Mouse (Mus musculus) urinary bladder, postnatal 36 days (tissue): Measurements from ENCODE around the gene Opn1sw.
"Not testable (repeated sequence)": the region's sequence is repeated elsewhere in the genome, so short reads cannot be mapped to it uniquely, and the experiment has no call there.

Experiments
- DNase-seq, 2 experiments: peaks; one replicate each; pipeline ENCODE4 v3.0.0; 2022; ENCODE audit warnings: low spot score in 2 of 2, mixed read lengths in 1 of 2

Gene Opn1sw

GRCm38 (mm10) chr6:29396714-29397540 is 8.7 kb upstream of the Opn1sw start:
- no peak for DNase-seq

DNA sequence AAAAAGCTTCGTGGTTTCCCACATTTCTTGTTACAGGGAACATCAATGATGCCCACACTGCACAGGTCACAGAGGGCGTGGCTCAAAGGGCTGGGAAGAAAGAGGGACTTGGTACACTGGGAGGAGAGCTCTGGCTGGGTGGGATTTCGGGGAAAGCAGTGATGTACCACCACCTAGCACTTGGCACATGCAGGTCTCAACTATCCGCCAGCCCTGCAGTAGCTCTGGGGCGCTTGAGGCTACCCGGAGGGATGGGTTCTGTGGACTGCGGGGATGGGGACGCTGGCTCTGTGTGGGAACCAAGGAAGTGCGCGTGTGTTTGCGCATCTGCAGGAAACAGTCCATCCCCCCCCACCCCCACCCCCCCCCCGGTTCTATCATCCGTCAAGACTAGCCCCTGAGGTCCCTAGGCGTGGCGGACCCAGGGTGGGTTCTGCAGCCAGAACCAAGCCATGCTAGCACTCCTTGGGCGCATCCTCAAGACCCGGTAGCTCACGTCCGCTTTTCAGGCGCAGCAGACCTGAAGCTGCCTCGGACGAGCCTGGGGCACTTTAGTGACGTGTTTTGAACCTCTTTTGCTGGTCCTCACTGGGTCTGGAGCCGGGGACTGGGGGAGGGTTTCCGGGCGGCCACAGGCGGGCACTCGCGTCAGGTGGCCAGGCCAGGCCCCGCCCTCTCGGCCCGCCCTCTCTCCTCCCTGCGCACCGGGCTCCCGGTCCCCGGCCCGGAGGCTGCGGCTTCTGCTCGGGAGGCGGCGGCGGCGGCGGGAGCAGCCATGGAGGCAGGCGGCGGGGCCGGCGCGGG is 7.8 kb upstream of the Opn1sw start, which contains the start of gene Ccdc136:
TSS of gene Ccdc136 (plus strand) at position 400 of the 804 bp plus-strand sequence.
- peak; percentile 71 to 75 for DNase-seq

GRCm38 (mm10) chr6:29394286-29394685 is 6.0 kb upstream of the Opn1sw start:
- no peak for DNase-seq

- no peak for DNase-seq
These were observed 3.5 kb upstream of the Opn1sw start for GRCm38 (mm10) chr6:29391802-29392201.

GRCm38 (mm10) chr6:29391241-29391640 is 3.0 kb upstream of the Opn1sw start:
- not testable (repeated sequence) for DNase-seq

DNA sequence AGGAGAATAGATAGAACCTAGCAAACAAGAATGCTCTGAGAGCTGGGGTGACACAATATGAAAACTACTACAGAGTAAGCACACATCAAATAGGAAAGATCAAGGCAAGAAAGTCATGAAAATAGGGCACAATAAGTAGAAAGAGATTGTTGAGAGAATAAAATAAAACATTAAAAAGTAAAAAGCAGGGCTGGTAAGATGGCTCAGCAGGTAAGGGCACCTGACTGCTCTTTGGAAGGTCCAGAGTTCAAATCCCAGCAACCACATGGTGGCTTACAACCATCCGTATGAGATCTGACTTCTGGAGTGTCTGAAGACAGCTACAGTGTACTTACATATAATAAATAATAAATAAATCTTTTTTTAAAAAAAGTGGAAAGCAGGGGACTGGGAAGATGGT is 2.2 kb upstream of the Opn1sw start:
- DNase-seq = not testable (repeated sequence)

DNA sequence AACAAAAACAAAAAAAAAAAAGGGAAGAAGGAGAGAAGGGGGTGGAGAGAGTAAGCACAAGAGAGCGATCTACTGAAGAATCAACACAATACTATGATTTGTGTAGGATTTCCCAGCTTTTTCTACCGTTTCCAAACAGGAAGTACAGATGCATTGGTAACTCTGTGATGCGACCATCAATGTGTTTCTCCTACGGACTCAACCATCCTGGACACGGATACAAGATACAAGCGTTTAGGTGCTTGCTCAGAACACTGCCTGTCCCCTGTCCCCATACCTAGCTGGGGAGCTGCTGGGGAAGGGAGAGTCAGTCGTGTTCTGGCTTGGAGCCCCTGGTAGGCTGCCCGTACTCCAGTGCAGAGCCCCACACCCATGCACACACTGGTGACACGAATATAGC is 1.2 kb upstream of the Opn1sw start:
- DNase-seq = no peak

DNA sequence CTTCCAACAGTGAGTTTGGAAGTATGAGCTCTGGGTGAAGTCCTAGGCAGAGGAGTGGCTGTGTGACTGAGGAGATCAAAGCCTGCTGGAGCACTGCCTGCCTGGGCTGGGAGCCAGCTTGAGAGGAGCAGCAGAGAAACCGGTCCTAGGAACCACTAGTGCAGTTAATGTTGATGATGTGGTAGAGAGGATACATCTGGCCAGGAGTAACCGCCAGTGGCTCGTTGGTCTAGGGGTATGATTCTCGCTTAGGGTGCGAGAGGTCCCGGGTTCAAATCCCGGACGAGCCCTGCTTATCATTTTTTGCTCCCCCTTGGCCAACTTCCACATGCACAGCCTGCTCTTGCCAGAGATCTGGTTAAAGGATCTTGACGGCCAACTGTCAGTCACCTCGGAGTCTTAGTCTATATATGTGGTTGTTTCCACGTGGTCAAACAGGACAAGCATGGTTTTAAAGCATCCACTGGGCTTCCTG is 375 bp upstream of the Opn1sw start:
- peak; percentile 80 to 92 for DNase-seq

- DNase-seq = no peak
These were observed 5.8 kb downstream of the Opn1sw start for GRCm38 (mm10) chr6:29382442-29382841.

- no peak for DNase-seq
These were observed 8.3 kb downstream of the Opn1sw start for GRCm38 (mm10) chr6:29379954-29380353.

DNA sequence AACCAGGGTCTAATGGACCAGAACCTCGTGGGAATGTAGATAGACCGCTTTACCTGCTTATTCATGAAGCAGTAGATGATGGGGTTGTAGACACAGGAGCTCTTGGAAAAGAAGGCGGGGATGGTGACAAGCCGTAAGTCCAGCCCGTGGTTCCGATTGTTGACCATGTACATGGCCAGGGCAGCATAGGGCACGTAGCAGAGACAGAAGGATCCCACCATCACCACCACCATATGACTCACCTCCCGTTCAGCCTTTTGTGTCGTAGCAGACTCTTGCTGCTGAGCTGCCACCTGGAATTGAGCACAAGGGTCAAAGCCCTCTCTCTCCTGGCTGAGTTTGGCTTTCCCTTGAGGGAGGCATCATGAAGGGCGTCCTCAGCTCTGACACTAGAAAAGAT is 9.6 kb downstream of the Opn1sw start:
- no peak for DNase-seq

- no peak for DNase-seq
These were observed 10.9 kb downstream of the Opn1sw start for GRCm38 (mm10) chr6:29377386-29377785.

DNA sequence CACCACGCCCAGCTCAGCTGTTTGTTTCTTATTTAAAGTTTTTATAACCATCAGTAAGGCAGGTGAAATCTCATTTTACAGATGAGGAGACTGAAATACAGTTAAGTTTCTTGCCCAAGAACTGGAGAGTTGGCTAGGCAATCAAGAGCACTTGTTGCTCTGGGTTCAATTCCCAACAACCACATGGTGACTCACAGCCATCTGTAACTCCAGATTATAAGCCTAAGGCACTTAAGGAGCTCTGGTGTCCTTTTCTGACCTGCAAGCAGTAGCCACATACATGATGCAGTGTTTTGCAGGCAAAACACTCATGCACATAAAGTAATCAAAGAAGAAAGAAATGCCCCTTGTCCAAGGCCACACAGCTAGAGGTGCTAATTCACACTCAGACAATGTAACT is 23.0 kb downstream of the Opn1sw start:
- no peak for DNase-seq

DNA sequence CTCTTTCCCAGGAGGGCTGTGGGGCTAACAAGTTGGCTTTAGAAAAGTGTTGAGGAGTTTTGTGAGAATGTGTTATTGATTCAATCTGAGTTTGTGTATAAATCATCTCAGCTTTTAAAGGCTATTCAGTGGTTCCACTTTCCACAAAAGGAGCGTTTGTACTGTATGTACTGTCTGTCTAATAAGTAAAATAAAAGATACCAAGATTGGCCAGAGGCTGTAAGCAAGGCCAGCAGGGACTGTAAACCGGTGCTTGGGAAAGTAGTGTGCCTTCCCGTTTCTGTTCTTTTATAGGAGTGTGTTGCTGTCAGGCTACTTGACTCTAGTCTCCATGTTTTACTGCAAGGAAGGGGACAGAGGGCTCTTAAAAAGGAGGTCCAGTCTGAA is 25.1 kb downstream of the Opn1sw start:
- no peak for DNase-seq

- no peak for DNase-seq
These were observed 25.8 kb downstream of the Opn1sw start for GRCm38 (mm10) chr6:29362246-29363128.

GRCm38 (mm10) chr6:29360211-29360610 is 28.1 kb downstream of the Opn1sw start:
- no peak for DNase-seq

- no peak for DNase-seq
These were observed 28.9 kb downstream of the Opn1sw start for GRCm38 (mm10) chr6:29359386-29359785.

DNA sequence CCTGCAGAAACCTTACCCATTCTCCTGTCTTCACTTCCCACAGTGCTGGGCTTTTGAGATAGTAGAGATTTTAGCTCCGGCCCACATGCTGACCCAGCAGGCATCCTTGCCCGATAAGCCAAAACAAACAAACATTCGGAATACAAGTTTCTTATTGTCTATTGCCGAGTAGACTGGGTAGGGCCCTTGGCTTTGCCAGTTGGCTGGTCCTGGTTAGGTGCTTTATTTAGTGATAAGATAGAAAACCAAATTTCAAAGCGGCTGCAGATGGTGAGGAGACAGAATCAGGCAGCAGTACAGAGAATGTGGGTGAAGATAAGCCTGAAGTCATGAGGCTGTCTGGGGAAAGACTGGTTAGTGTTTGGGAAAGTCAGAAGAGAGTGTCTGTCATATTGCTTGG is 35.5 kb downstream of the Opn1sw start:
- no peak for DNase-seq

- no peak for DNase-seq
These were observed 36.7 kb downstream of the Opn1sw start for GRCm38 (mm10) chr6:29351613-29352012.

GRCm38 (mm10) chr6:29348371-29348724 is 39.9 kb downstream of the Opn1sw start:
- no peak for DNase-seq

DNA sequence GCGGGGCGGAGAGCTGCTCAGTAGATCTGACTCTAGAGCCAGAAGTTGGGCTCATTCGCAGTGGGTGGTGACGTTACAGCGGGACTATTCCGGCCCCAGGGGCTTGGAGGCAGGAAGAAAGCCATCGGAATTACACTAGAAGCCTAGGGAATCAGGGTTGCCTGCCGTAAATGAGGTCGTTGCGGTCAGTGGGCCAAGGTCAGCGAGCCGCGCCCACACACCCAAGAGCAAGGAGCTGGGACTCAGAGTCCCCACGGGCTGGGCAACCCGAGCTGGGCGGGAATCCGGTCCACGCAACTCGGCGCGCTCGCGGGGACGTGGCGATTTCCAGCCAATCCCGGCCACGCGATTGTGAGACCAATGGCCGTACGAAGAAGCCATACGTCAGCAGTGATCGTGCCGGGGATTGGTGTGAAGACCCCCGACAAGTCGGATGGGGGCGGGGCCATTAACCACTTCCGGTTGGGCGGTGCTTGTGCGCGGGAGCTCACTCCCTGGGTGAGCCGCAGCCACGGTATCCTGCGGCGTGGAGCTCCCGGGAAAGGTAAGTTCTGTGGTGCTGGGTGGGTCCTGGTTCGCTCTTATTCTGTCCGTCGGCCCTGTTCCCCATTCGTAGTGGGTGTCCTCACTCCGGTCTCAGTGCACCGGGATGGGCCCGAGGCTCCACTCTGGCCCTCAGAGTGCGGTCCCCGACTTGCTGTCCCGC is 40.5 kb downstream of the Opn1sw start, which contains the start of gene Calu:
TSS of gene Calu (plus strand) at position 405 of the 706 bp plus-strand sequence.
- DNase-seq = peak; percentile 100
